Mouse (Mus musculus): ENCODE data around the gene Mark2.
"Not testable (repeated sequence)": the region's sequence is repeated elsewhere in the genome, so short reads cannot be mapped to it uniquely, and the experiment has no call there.

Mark2 gene

GRCm38 (mm10) chr19:7341512-7342397 lies at the start of gene Mark2:
Gene Mark2, minus strand, starts transcription at chr19:7341860.
- DNase-seq (ENCODE audit: low spot score), result peak; percentile 99

GRCm38 (mm10) chr19:7388488-7388887 lies 46.8 kb upstream of the Mark2 start:
- no peak for DNase-seq (ENCODE audit: low spot score)

- no peak for DNase-seq (ENCODE audit: low spot score)
Observed at GRCm38 (mm10) chr19:7386042-7386441, 44.4 kb upstream of the Mark2 start.

GRCm38 (mm10) chr19:7382903-7383865 lies 41.5 kb upstream of the Mark2 start, which contains the start of gene Spindoc:
Gene Spindoc, minus strand, starts transcription at chr19:7382994.
- peak; percentile 97 for DNase-seq (ENCODE audit: low spot score)

- peak; percentile 78 for DNase-seq (ENCODE audit: low spot score)
Observed at GRCm38 (mm10) chr19:7382248-7382902, 40.7 kb upstream of the Mark2 start.

- no peak for DNase-seq (ENCODE audit: low spot score)
Observed at GRCm38 (mm10) chr19:7381906-7382247, 40.2 kb upstream of the Mark2 start.

- DNase-seq (ENCODE audit: low spot score), result no peak
Observed at GRCm38 (mm10) chr19:7377639-7378038, 36.0 kb upstream of the Mark2 start.

GRCm38 (mm10) chr19:7374491-7374890 lies 32.8 kb upstream of the Mark2 start:
- DNase-seq (ENCODE audit: low spot score), result no peak

- not testable (repeated sequence) for DNase-seq (ENCODE audit: low spot score)
Observed at GRCm38 (mm10) chr19:7369469-7369868, 27.8 kb upstream of the Mark2 start.

GRCm38 (mm10) chr19:7353636-7354035 lies 12.0 kb upstream of the Mark2 start:
- DNase-seq (ENCODE audit: low spot score), result no peak

GRCm38 (mm10) chr19:7352809-7353495 lies 11.3 kb upstream of the Mark2 start:
- DNase-seq (ENCODE audit: low spot score), result no peak

GRCm38 (mm10) chr19:7349993-7350392 lies 8.3 kb upstream of the Mark2 start:
- DNase-seq (ENCODE audit: low spot score), result no peak

GRCm38 (mm10) chr19:7345235-7345755 lies 3.6 kb upstream of the Mark2 start:
- no peak for DNase-seq (ENCODE audit: low spot score)

- no peak for DNase-seq (ENCODE audit: low spot score)
Observed at GRCm38 (mm10) chr19:7342646-7343045, 986 bp upstream of the Mark2 start.

GRCm38 (mm10) chr19:7340780-7341475 lies 732 bp downstream of the Mark2 start:
- DNase-seq (ENCODE audit: low spot score), result peak; percentile 69

GRCm38 (mm10) chr19:7340371-7340779 lies 1.3 kb downstream of the Mark2 start:
- peak; percentile 22 for DNase-seq (ENCODE audit: low spot score)

- no peak for DNase-seq (ENCODE audit: low spot score)
Observed at GRCm38 (mm10) chr19:7339867-7340266, 1.8 kb downstream of the Mark2 start.

GRCm38 (mm10) chr19:7339026-7339425 lies 2.6 kb downstream of the Mark2 start:
- no peak for DNase-seq (ENCODE audit: low spot score)

GRCm38 (mm10) chr19:7337781-7338342 lies 3.8 kb downstream of the Mark2 start:
- no peak for DNase-seq (ENCODE audit: low spot score)

GRCm38 (mm10) chr19:7335656-7336055 lies 6.0 kb downstream of the Mark2 start:
- DNase-seq (ENCODE audit: low spot score), result no peak

Data from testis, postnatal 14 days (tissue).